Mouse (Mus musculus) small intestine, adult 2 months (tissue): ENCODE measurements around the gene Kmo.

Experiments used
- CTCF ChIP-seq: fragments of 200-500 bp; IDR thresholded peaks from 2 replicates; pipeline ENCODE4 v1.5.1; 2012; ENCODE audit warnings: low read depth, mild to moderate bottlenecking, control low read depth, inconsistent platforms, low read length, moderate library complexity, mixed read lengths; ENCODE audit not compliant: insufficient replicate concordance, insufficient read length; ENCODE audit errors: extremely low read depth
- POLR2A ChIP-seq: fragments of 200-500 bp; IDR thresholded peaks from 2 replicates; pipeline ENCODE4 v1.6.1; 2012; ENCODE audit warnings: low read depth, mild to moderate bottlenecking, control low read depth, inconsistent platforms, low read length, moderate library complexity

DNA sequence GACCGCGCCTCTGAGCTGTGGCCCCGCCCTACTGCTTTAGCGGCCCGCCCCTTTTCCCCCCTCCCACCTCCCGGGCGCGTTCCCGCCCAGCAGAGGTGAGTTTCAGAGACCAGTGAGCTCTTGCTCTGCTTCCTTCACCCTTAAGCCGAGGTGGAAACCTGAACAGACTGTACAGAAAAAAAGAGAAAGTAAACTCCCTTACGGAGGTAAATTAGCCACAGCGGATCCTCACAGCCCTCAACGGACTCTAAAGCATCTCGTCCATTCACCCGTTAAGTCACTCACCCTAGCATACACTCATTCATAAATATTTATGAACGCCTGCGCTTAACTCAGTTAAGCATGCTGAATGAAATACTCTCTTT, 72.8 kb downstream of the Kmo start:
- TF ChIP-seq CTCF (no peak), POLR2A (no peak)
